Mouse (Mus musculus): Measurements from ENCODE around the gene Tmem178b.

DNA sequence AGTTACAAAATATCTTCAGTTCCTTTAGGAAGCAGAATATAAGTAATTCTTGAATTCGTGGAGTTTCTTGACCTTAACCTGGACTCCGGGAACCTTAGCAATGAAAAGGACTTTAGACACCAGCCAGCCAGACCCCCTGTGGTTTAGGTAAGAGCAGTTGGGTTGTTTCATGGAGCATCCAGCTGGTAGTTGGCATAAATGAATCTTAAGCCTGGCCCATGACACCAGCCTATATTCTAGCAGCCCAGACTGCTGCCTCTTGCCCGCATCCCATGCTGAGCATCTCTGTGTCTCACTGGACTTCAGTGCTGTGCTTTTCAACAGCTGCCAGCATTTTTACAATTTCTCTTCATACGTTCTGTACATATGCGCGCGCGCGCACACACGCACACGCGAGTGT is 344.1 kb downstream of the Tmem178b start:
- TF ChIP-seq CTCF (IDR thresholded peaks at IDR 0.05; ENCODE audit: low read depth, low read length) (no peak), POLR2A (IDR thresholded peaks at IDR 0.05; ENCODE audit: insufficient read depth, low read length) (no peak)

All from ES-Bruce4 (cell line).